Mouse (Mus musculus) ES-Bruce4 (cell line): Measurements from ENCODE around the gene Ddr2. TPM values are rescaled to one million over a fixed set of nuclear protein-coding genes. Genes with fewer than 3 reads are reported as not detected.

Experiments
- H3K27ac ChIP-seq: 2 replicates; pipeline ENCODE4 v1.5.1; 2012; ENCODE audit warnings: low read length, inconsistent platforms; ENCODE audit not compliant: insufficient read depth
- H3K27me3 ChIP-seq: 2 replicates; pipeline ENCODE4 v1.6.1; 2012; ENCODE audit warnings: mild to moderate bottlenecking, low read length, inconsistent platforms; ENCODE audit not compliant: control insufficient read depth, poor library complexity, insufficient read depth, severe bottlenecking
- H3K36me3 ChIP-seq: 2 replicates; pipeline ENCODE4 v1.6.1; 2012; ENCODE audit warnings: inconsistent platforms, mild to moderate bottlenecking, low read length, moderate library complexity; ENCODE audit not compliant: control insufficient read depth, poor library complexity, insufficient read depth, severe bottlenecking
- H3K4me1 ChIP-seq: one replicate; pipeline ENCODE4 v1.8.1; 2011; ENCODE audit warnings: low read length; ENCODE audit not compliant: control insufficient read depth, insufficient read depth
- H3K4me3 ChIP-seq: 2 replicates; pipeline ENCODE4 v1.5.1; 2011; ENCODE audit warnings: low read depth, mild to moderate bottlenecking, low read length
- H3K9ac ChIP-seq: 2 replicates; pipeline ENCODE4 v1.6.1; 2012; ENCODE audit warnings: low read depth, mild to moderate bottlenecking, inconsistent platforms; ENCODE audit not compliant: poor library complexity, severe bottlenecking
- H3K9me3 ChIP-seq: replicated peaks from 2 replicates; pipeline ENCODE4 v1.6.1; 2012; ENCODE audit warnings: mild to moderate bottlenecking, low read length, inconsistent platforms; ENCODE audit not compliant: control insufficient read depth, poor library complexity, insufficient read depth, severe bottlenecking
- CTCF ChIP-seq: IDR thresholded peaks from one replicate; pipeline ENCODE4 v1.8.1; 2011; ENCODE audit warnings: low read depth, low read length
- EP300 ChIP-seq: IDR thresholded peaks from 2 replicates; pipeline ENCODE4 v1.6.1; 2011; ENCODE audit warnings: low read depth, low read length; ENCODE audit not compliant: insufficient read depth
- POLR2A ChIP-seq: IDR thresholded peaks from one replicate; pipeline ENCODE4 v1.8.1; 2011; ENCODE audit warnings: low read length; ENCODE audit not compliant: insufficient read depth
- polyA plus RNA-seq: library from polyadenylated mRNA; stranded (reverse); fragments of >200 nt; gene quantifications from 2 replicates; pipeline ENCODE4 v1.2.4, GENCODE M21; 2011; ENCODE audit warnings: low read depth; ENCODE audit not compliant: missing spikeins, insufficient read depth, insufficient read length

The Ddr2 gene
- polyA plus RNA-seq, 1 experiment = 1.7 TPM

GRCm38 (mm10) chr1:169931698-169932097, 178.9 kb downstream of the Ddr2 start:
- TF ChIP-seq CTCF = no peak
- H3K27me3 ChIP-seq = no peaks in the 10 kb centered on the region
- H3K4me3 ChIP-seq = no peak overlapping the region
- H3K36me3 ChIP-seq = no peaks in the 10 kb centered on the region
- no peak overlapping the region for H3K9ac ChIP-seq
- H3K9me3 ChIP-seq = no peaks in the 10 kb centered on the region
- no peak overlapping the region for H3K27ac ChIP-seq
- H3K4me1 ChIP-seq = peaks cover 1% of the 10 kb centered on the region

GRCm38 (mm10) chr1:169928454-169928971, 182.0 kb downstream of the Ddr2 start, which contains the start of gene Ccdc190:
Ccdc190 (plus strand) TSS chr1:169928648.
- no peaks in the 10 kb centered on the region for H3K36me3 ChIP-seq
- H3K4me3 ChIP-seq = no peak within 1 kb of the TSS
- no peak within 1 kb of the TSS for H3K9ac ChIP-seq
- no peak for TF ChIP-seq POLR2A
- TF ChIP-seq EP300 = no peak
- TF ChIP-seq CTCF = no peak
- H3K9me3 ChIP-seq = no peaks in the 10 kb centered on the region
- H3K27me3 ChIP-seq = no peaks in the 10 kb centered on the region
- H3K27ac ChIP-seq = no peak within 1 kb of the TSS
- peaks cover 1% of the 10 kb centered on the region for H3K4me1 ChIP-seq

- H3K27ac ChIP-seq = no peak overlapping the region
- H3K36me3 ChIP-seq = no peaks in the 10 kb centered on the region
- peaks cover 1% of the 10 kb centered on the region for H3K4me1 ChIP-seq
- TF ChIP-seq CTCF = no peak
- TF ChIP-seq EP300 = no peak
- TF ChIP-seq POLR2A = no peak
- no peaks in the 10 kb centered on the region for H3K9me3 ChIP-seq
- no peaks in the 10 kb centered on the region for H3K27me3 ChIP-seq
- no peak overlapping the region for H3K4me3 ChIP-seq
- no peak overlapping the region for H3K9ac ChIP-seq
These were observed 182.7 kb downstream of the Ddr2 start for GRCm38 (mm10) chr1:169927753-169928369.

GRCm38 (mm10) chr1:169924567-169924966, 186.0 kb downstream of the Ddr2 start:
- Histone ChIP-seq H3K4me1 (peaks cover 1% of the 10 kb centered on the region), H3K4me3 (no peak overlapping the region), H3K36me3 (no peaks in the 10 kb centered on the region), H3K27ac (no peak overlapping the region), H3K9me3 (no peaks in the 10 kb centered on the region), H3K27me3 (no peaks in the 10 kb centered on the region), H3K9ac (no peak overlapping the region)
- no peak for TF ChIP-seq CTCF
- no peak for TF ChIP-seq POLR2A
- TF ChIP-seq EP300 = no peak

Other genes starting within 250 kb of the Ddr2 start
- not detected in 2 replicates for gene Ccdc190, start 182.1 kb downstream of the Ddr2 start, polyA plus RNA-seq
- gene Hsd17b7, start 141.5 kb downstream of the Ddr2 start, polyA plus RNA-seq = 20.7 and 22.4 TPM in 2 replicates
- gene Uap1, start 64.2 kb upstream of the Ddr2 start, polyA plus RNA-seq = 49.0 and 57.6 TPM in 2 replicates
- 25.4 and 28.6 TPM in 2 replicates for gene Uhmk1, start 104.6 kb upstream of the Ddr2 start, polyA plus RNA-seq
- gene Sh2d1b2, start 122.0 kb upstream of the Ddr2 start, polyA plus RNA-seq = not detected in 2 replicates
- gene Sh2d1b1, start 166.6 kb upstream of the Ddr2 start, polyA plus RNA-seq = not detected in 2 replicates
- 1.5 and 1.8 TPM in 2 replicates for gene Gm7694, start 195.6 kb upstream of the Ddr2 start, polyA plus RNA-seq
- not detected in 2 replicates for gene Spata46, start 198.0 kb upstream of the Ddr2 start, polyA plus RNA-seq